Mouse (Mus musculus): ENCODE measurements around the gene Tmem220. TPM values are rescaled to one million over a fixed set of nuclear protein-coding genes. Genes with fewer than 3 reads are reported as not detected.
A peak's percentile ranks its signal among the peaks of the same experiment; 100 is the strongest.

The Tmem220 gene
- total RNA-seq, 2 experiments from 2014 or later, result 1.9 to 2.1 TPM

- ATAC-seq (replicated peaks; ENCODE audit: poor library complexity, severe bottlenecking), result peak; percentile 92
Observed at GRCm38 (mm10) chr11:67052321-67052952, 27.5 kb downstream of the Tmem220 start, which contains the start of the genes Adprm and Sco1. TSS of gene Adprm (minus strand) at chr11:67052594. TSS of gene Sco1 (plus strand) at chr11:67052670.

GRCm38 (mm10) chr11:67054754-67055365, 29.9 kb downstream of the Tmem220 start:
- no peak for ATAC-seq (replicated peaks; ENCODE audit: poor library complexity, severe bottlenecking)

- no peak for ATAC-seq (replicated peaks; ENCODE audit: poor library complexity, severe bottlenecking)
Observed at GRCm38 (mm10) chr11:67061311-67061710, 36.4 kb downstream of the Tmem220 start.

- ATAC-seq (replicated peaks; ENCODE audit: poor library complexity, severe bottlenecking), result no peak
Observed at GRCm38 (mm10) chr11:67062726-67063125, 37.8 kb downstream of the Tmem220 start.

- ATAC-seq (replicated peaks; ENCODE audit: poor library complexity, severe bottlenecking), result no peak
Observed at GRCm38 (mm10) chr11:67067741-67068140, 42.8 kb downstream of the Tmem220 start.

- no peak for ATAC-seq (replicated peaks; ENCODE audit: poor library complexity, severe bottlenecking)
Observed at GRCm38 (mm10) chr11:67072615-67073130, 47.7 kb downstream of the Tmem220 start.

- no peak for ATAC-seq (replicated peaks; ENCODE audit: poor library complexity, severe bottlenecking)
Observed at GRCm38 (mm10) chr11:67075036-67075435, 50.1 kb downstream of the Tmem220 start.

- no peak for ATAC-seq (replicated peaks; ENCODE audit: poor library complexity, severe bottlenecking)
Observed at GRCm38 (mm10) chr11:67076781-67077180, 51.8 kb downstream of the Tmem220 start.

- no peak for ATAC-seq (replicated peaks; ENCODE audit: poor library complexity, severe bottlenecking)
Observed at GRCm38 (mm10) chr11:67077435-67077834, 52.5 kb downstream of the Tmem220 start.

GRCm38 (mm10) chr11:67078000-67078399, 53.0 kb downstream of the Tmem220 start, which contains the start of gene Myh3:
TSS of gene Myh3 (plus strand) at chr11:67078300.
- ATAC-seq (replicated peaks; ENCODE audit: poor library complexity, severe bottlenecking), result no peak

- no peak for ATAC-seq (replicated peaks; ENCODE audit: poor library complexity, severe bottlenecking)
Observed at GRCm38 (mm10) chr11:67078888-67079287, 53.9 kb downstream of the Tmem220 start.

- no peak for ATAC-seq (replicated peaks; ENCODE audit: poor library complexity, severe bottlenecking)
Observed at GRCm38 (mm10) chr11:67079740-67080139, 54.8 kb downstream of the Tmem220 start.

GRCm38 (mm10) chr11:67080168-67080567, 55.2 kb downstream of the Tmem220 start:
- peak; percentile 52 for ATAC-seq (replicated peaks; ENCODE audit: poor library complexity, severe bottlenecking)

GRCm38 (mm10) chr11:67081125-67081649, 56.2 kb downstream of the Tmem220 start:
- ATAC-seq (replicated peaks; ENCODE audit: poor library complexity, severe bottlenecking), result peak; percentile 78

GRCm38 (mm10) chr11:67082188-67082587, 57.2 kb downstream of the Tmem220 start:
- ATAC-seq (replicated peaks; ENCODE audit: poor library complexity, severe bottlenecking), result no peak

- no peak for ATAC-seq (replicated peaks; ENCODE audit: poor library complexity, severe bottlenecking)
Observed at GRCm38 (mm10) chr11:67082793-67083192, 57.8 kb downstream of the Tmem220 start.

- no peak for ATAC-seq (replicated peaks; ENCODE audit: poor library complexity, severe bottlenecking)
Observed at GRCm38 (mm10) chr11:67083239-67083638, 58.3 kb downstream of the Tmem220 start.

- no peak for ATAC-seq (replicated peaks; ENCODE audit: poor library complexity, severe bottlenecking)
Observed at GRCm38 (mm10) chr11:67083712-67084340, 58.9 kb downstream of the Tmem220 start.
